Mouse (Mus musculus) left cerebral cortex, adult 2 months (tissue): ENCODE measurements around the gene Frrs1. TPM values are rescaled to one million over a fixed set of nuclear protein-coding genes. Genes with fewer than 3 reads are reported as not detected.

Source experiments
- DNase-seq, 2 experiments: peaks; one replicate each; pipeline ENCODE4 v3.0.0; 2021 to 2022; ENCODE audit warnings: low spot score in 2 of 2, mixed read lengths in 1 of 2; ENCODE audit errors: extremely low spot score in 1 of 2
- H3K27ac ChIP-seq: fragments of 200-600 bp; 2 replicates; pipeline ENCODE4 v1.8.1; 2022
- H3K4me3 ChIP-seq: fragments of 200-600 bp; 2 replicates; pipeline ENCODE4 v1.8.1; 2022
- CTCF ChIP-seq: fragments of 200-600 bp; IDR thresholded peaks from 2 replicates; pipeline ENCODE4 v1.8.1; 2022; ENCODE audit warnings: antibody characterized with exemption, mild to moderate bottlenecking, moderate library complexity
- intact Hi-C: fragments of 180-260 bp; cut with DNase I; formaldehyde crosslinking; loops from one replicate; pipeline ENCODE4 v1.15.1; 2025
- total RNA-seq, 2 experiments: library from RNA; stranded (reverse); gene quantifications; 2 replicates each; pipeline ENCODE4 v1.2.3; 2021

The Frrs1 gene
- total RNA-seq, 2 experiments from 2014 or later: 0.57 to 1.1 TPM

GRCm38 (mm10) chr3:116952242-116952899 is 93.1 kb downstream of the Frrs1 start:
- TF ChIP-seq CTCF: no peak
- intact Hi-C loops: no loop called here
- Histone ChIP-seq H3K4me3 (no peak overlapping the region), H3K27ac (peak overlapping the region; percentile 63)
- no peak for DNase-seq

DNA sequence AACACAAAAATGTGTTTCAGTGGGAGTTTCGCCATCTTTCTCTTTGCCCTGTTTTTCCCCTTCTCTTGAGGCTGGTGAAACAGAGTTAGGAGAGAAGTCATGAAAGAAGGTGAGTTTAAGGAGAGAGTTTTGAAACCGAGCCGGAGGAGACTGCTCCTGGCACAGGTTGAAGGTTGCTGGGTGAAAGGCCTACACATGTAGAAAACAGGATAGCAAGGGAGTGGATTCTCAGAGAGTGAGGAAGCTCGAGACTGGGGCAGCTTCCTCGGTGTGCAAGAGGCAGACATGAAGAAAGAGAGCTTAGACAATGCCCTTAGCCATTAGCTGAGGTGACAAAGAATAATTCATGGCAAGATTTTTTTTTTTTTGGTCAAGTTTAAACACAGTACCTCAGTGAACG is 94.1 kb downstream of the Frrs1 start:
- DNase-seq: no peak
- no peak for TF ChIP-seq CTCF
- H3K27ac ChIP-seq: no peak overlapping the region; the same call in 1 of the 2 replicates
- intact Hi-C loops: no loop called here
- no peak overlapping the region for H3K4me3 ChIP-seq

GRCm38 (mm10) chr3:116955061-116955460 is 95.8 kb downstream of the Frrs1 start:
- Histone ChIP-seq H3K27ac (peak overlapping the region; percentile 48; the same call in 1 of the 2 replicates), H3K4me3 (no peak overlapping the region)
- DNase-seq: no peak
- intact Hi-C loops: no loop called here
- no peak for TF ChIP-seq CTCF

Other genes with a start within 250 kb of the Frrs1 start
- 10 to 100 TPM; 17.4 to 19.4 TPM for gene Trmt13, start 244.9 kb upstream of the Frrs1 start, total RNA-seq
- gene Mfsd14a, start 196.8 kb upstream of the Frrs1 start, total RNA-seq: 10 to 100 TPM; 55.1 to 57.3 TPM
- gene Gm43191, start 178.2 kb upstream of the Frrs1 start, total RNA-seq: under 1 TPM in 1 of 2 experiments, not detected in 1; 0.56 TPM
- 10 to 100 TPM; 15.7 to 17.7 TPM for gene Slc35a3, start 146.6 kb upstream of the Frrs1 start, total RNA-seq
- 10 to 100 TPM; 25.3 to 25.8 TPM for gene Agl, start 51.3 kb upstream of the Frrs1 start, total RNA-seq
- gene 4930455H04Rik, start 108.8 kb downstream of the Frrs1 start, total RNA-seq: not detected
- 10 to 100 TPM; 21.6 to 23.6 TPM for gene Palmd, start 109.5 kb downstream of the Frrs1 start, total RNA-seq